Mouse (Mus musculus) retina, postnatal 7 days (tissue): ENCODE measurements at regions not wholly inside any gene's neighbourhood (a gene's known extent, or its start where the extent isn't known, plus 50 kb on each side); places are given as distances from the start of the nearest gene placed in this dataset.

Experiments used
- DNase-seq: peaks from one replicate; pipeline ENCODE4 v3.0.0-alpha.2; 2012; ENCODE audit warnings: low read depth, low spot score

GRCm38 (mm10) chr13:107904051-107904740 lies 140.1 kb upstream of the Smim15 start:
- DNase-seq, result no peak

GRCm38 (mm10) chr13:107903150-107903959 lies 140.9 kb upstream of the Smim15 start:
- DNase-seq, result no peak

- no peak for DNase-seq
Observed at GRCm38 (mm10) chr13:107902800-107903149, 141.5 kb upstream of the Smim15 start.

- no peak for DNase-seq
Observed at GRCm38 (mm10) chr13:107899600-107900229, 144.5 kb upstream of the Smim15 start.

- no peak for DNase-seq
Observed at GRCm38 (mm10) chr13:107897646-107898045, 146.6 kb upstream of the Smim15 start.

GRCm38 (mm10) chr13:107897184-107897583 lies 147.1 kb upstream of the Smim15 start:
- DNase-seq, result no peak

GRCm38 (mm10) chr13:107893581-107894183 lies 150.6 kb upstream of the Smim15 start:
- no peak for DNase-seq

GRCm38 (mm10) chr13:107893081-107893480 lies 151.2 kb upstream of the Smim15 start:
- DNase-seq, result no peak

- no peak for DNase-seq
Observed at GRCm38 (mm10) chr13:107891946-107892345, 152.3 kb upstream of the Smim15 start.

- DNase-seq, result peak; percentile 61
Observed at GRCm38 (mm10) chr13:107890866-107891821, 153.1 kb upstream of the Smim15 start.

- peak; percentile 99 for DNase-seq
Observed at GRCm38 (mm10) chr13:107889985-107890865, 154.0 kb upstream of the Smim15 start.

GRCm38 (mm10) chr13:107889588-107889984 lies 154.7 kb upstream of the Smim15 start:
- no peak for DNase-seq

- peak; percentile 27 for DNase-seq
Observed at GRCm38 (mm10) chr13:107888571-107889451, 155.4 kb upstream of the Smim15 start.

- peak; percentile 6 for DNase-seq
Observed at GRCm38 (mm10) chr13:107888231-107888555, 156.1 kb upstream of the Smim15 start.

GRCm38 (mm10) chr13:107887366-107888230 lies 156.6 kb upstream of the Smim15 start:
- no peak for DNase-seq

- DNase-seq, result no peak
Observed at GRCm38 (mm10) chr13:107884836-107885235, 159.4 kb upstream of the Smim15 start.

- no peak for DNase-seq
Observed at GRCm38 (mm10) chr13:107882337-107882736, 161.9 kb upstream of the Smim15 start.

- DNase-seq, result no peak
Observed at GRCm38 (mm10) chr13:107880551-107880950, 163.7 kb upstream of the Smim15 start.
